Comparison of ENCODE assay signal across 7 mouse cellular contexts in genomic region chrX:159043432-159043831, GRCm38 (mm10).
DNase-seq lines count a peak whose midpoint lies in the region; TF ChIP-seq lines count a peak whose summit lies in the region.

No protein-coding gene starts in this region.

- intact Hi-C loops in gastrocnemius, adult 2 months (cut with DNase I), result loop anchor here (2.0 to 5.0 kb wide), 2 partner anchors 225 to 279 kb away; no protein-coding TSS in a partner anchor

- peak; percentile 69 for TF ChIP-seq CTCF in gastrocnemius, adult 2 months (IDR thresholded peaks at IDR 0.05)

- no peak overlapping the region for H3K4me3 ChIP-seq in gastrocnemius, adult 2 months

- H3K27ac ChIP-seq in gastrocnemius, adult 2 months, result no peak overlapping the region

- peak; percentile 60 for DNase-seq in 3T3-L1 (ENCODE audit: low read depth, low spot score)
- DNase-seq in A20 (ENCODE audit: low read depth, low spot score), result peak; percentile 62
- peak; percentile 84 for DNase-seq in adrenal gland, postnatal 14 days
- DNase-seq in gastrocnemius, adult 2 months, result peak; percentile 74
- DNase-seq in kidney, postnatal 25 days, result peak; percentile 73 to 86
- peak; percentile 76 for DNase-seq in lung, postnatal 25 days (ENCODE audit: low spot score)
- peak; percentile 43 to 82 for DNase-seq in spleen, postnatal 4 days (ENCODE audit: low spot score in 2 of 2)
